Mouse (Mus musculus) limb, embryonic 15.5 days (tissue): ENCODE data around the gene Dmtf1. TPM values are rescaled to one million over a fixed set of nuclear protein-coding genes. Genes with fewer than 3 reads are reported as not detected.

Experiments
- ATAC-seq: fragments of 200-750 bp; cut with Nextera tagmentation; 2 replicates; pipeline ENCODE4 v1.8.0; 2017; ENCODE audit warnings: low read depth, moderate TSS enrichment; ENCODE audit not compliant: insufficient number of reproducible peaks, low FRiP score, low TSS enrichment
- H3K27ac ChIP-seq: fragments of 300-500 bp; sonication (generic); 2 replicates; pipeline ENCODE4 v1.5.1; 2015; ENCODE audit warnings: moderate library complexity, mild to moderate bottlenecking, inconsistent platforms
- H3K27me3 ChIP-seq: fragments of 300-500 bp; sonication (generic); 2 replicates; pipeline ENCODE4 v1.6.1; 2015; ENCODE audit warnings: inconsistent platforms
- H3K36me3 ChIP-seq: fragments of 300-500 bp; sonication (generic); 2 replicates; pipeline ENCODE4 v1.6.1; 2015; ENCODE audit warnings: inconsistent platforms
- H3K4me1 ChIP-seq: fragments of 300-500 bp; sonication (generic); 2 replicates; pipeline ENCODE4 v1.6.1; 2015; ENCODE audit warnings: inconsistent platforms
- H3K4me2 ChIP-seq: fragments of 300-500 bp; sonication (generic); 2 replicates; pipeline ENCODE4 v1.6.1; 2015; ENCODE audit warnings: mild to moderate bottlenecking, inconsistent platforms
- H3K4me3 ChIP-seq: fragments of 300-500 bp; sonication (generic); 2 replicates; pipeline ENCODE4 v1.5.1; 2015; ENCODE audit warnings: mild to moderate bottlenecking, inconsistent platforms
- H3K9ac ChIP-seq: fragments of 300-500 bp; sonication (generic); 2 replicates; pipeline ENCODE4 v1.6.1; 2015; ENCODE audit warnings: inconsistent platforms
- H3K9me3 ChIP-seq: fragments of 300-500 bp; sonication (generic); 2 replicates; pipeline ENCODE4 v1.6.1; 2016; ENCODE audit warnings: inconsistent platforms
- WGBS: fragments of 180-500 bp; shearing (Covaris S2); methylation state at CpG from one replicate; pipeline ENCODE4 v1.1.7; 2015; 5-methylcytosine and 5-hydroxymethylcytosine counted together
- polyA plus RNA-seq: library from polyadenylated mRNA; unstranded; fragments of >200 nt; fragmentation: Nextera tagmentation; extraction: Ambion mirVana; gene quantifications from 2 replicates; pipeline ENCODE4 v1.2.1, GENCODE M21; 2015

The Dmtf1 gene
- polyA plus RNA-seq, 1 experiment from 2014 or later, result 51.3 TPM

- Histone ChIP-seq H3K9ac (no peak overlapping the region), H3K27ac (no peak overlapping the region), H3K9me3 (no peaks in the 10 kb centered on the region), H3K4me1 (no peaks in the 10 kb centered on the region), H3K4me2 (no peak overlapping the region), H3K4me3 (no peak overlapping the region), H3K36me3 (peaks cover 32% of the 10 kb centered on the region), H3K27me3 (no peaks in the 10 kb centered on the region)
- no peak for ATAC-seq
- WGBS, result 89% methylated on average over 6 of the region's 6 CpGs
These were observed 19.2 kb downstream of the Dmtf1 start for GRCm38 (mm10) chr5:9142376-9142775.

GRCm38 (mm10) chr5:9140724-9141123 lies 20.9 kb downstream of the Dmtf1 start:
- no peak overlapping the region for H3K27ac ChIP-seq
- H3K4me3 ChIP-seq, result no peak overlapping the region
- peaks cover 36% of the 10 kb centered on the region for H3K36me3 ChIP-seq
- no peaks in the 10 kb centered on the region for H3K9me3 ChIP-seq
- no peaks in the 10 kb centered on the region for H3K27me3 ChIP-seq
- ATAC-seq, result no peak
- no peak overlapping the region for H3K9ac ChIP-seq
- H3K4me2 ChIP-seq, result no peak overlapping the region
- WGBS, result 93% methylated on average over 8 of the region's 8 CpGs
- H3K4me1 ChIP-seq, result no peaks in the 10 kb centered on the region

- Histone ChIP-seq H3K4me2 (no peak overlapping the region), H3K9ac (no peak overlapping the region), H3K27me3 (no peaks in the 10 kb centered on the region), H3K4me3 (no peak overlapping the region), H3K27ac (no peak overlapping the region), H3K9me3 (no peaks in the 10 kb centered on the region), H3K4me1 (no peaks in the 10 kb centered on the region), H3K36me3 (peaks cover 42% of the 10 kb centered on the region)
- ATAC-seq, result no peak
- WGBS, result 51% methylated on average over 3 of the region's 3 CpGs
These were observed 26.0 kb downstream of the Dmtf1 start for GRCm38 (mm10) chr5:9135588-9135987.

GRCm38 (mm10) chr5:9131786-9132185 lies 29.8 kb downstream of the Dmtf1 start:
- WGBS, result 86% methylated on average over 7 of the region's 7 CpGs
- no peak overlapping the region for H3K9ac ChIP-seq
- no peaks in the 10 kb centered on the region for H3K9me3 ChIP-seq
- H3K4me1 ChIP-seq, result no peaks in the 10 kb centered on the region
- H3K27ac ChIP-seq, result no peak overlapping the region
- no peaks in the 10 kb centered on the region for H3K27me3 ChIP-seq
- no peak overlapping the region for H3K4me3 ChIP-seq
- H3K36me3 ChIP-seq, result peaks cover 49% of the 10 kb centered on the region
- no peak overlapping the region for H3K4me2 ChIP-seq
- no peak for ATAC-seq

GRCm38 (mm10) chr5:9128566-9128965 lies 33.0 kb downstream of the Dmtf1 start:
- H3K27me3 ChIP-seq, result no peaks in the 10 kb centered on the region
- H3K4me1 ChIP-seq, result no peaks in the 10 kb centered on the region
- no peak overlapping the region for H3K27ac ChIP-seq
- no peak for ATAC-seq
- H3K9ac ChIP-seq, result no peak overlapping the region
- H3K4me3 ChIP-seq, result no peak overlapping the region
- no peaks in the 10 kb centered on the region for H3K9me3 ChIP-seq
- H3K4me2 ChIP-seq, result no peak overlapping the region
- H3K36me3 ChIP-seq, result peaks cover 59% of the 10 kb centered on the region
- WGBS, result 84% methylated on average over 12 of the region's 12 CpGs

GRCm38 (mm10) chr5:9124134-9124533 lies 37.4 kb downstream of the Dmtf1 start:
- Histone ChIP-seq H3K27ac (no peak overlapping the region), H3K4me2 (no peak overlapping the region), H3K9me3 (no peaks in the 10 kb centered on the region), H3K9ac (no peak overlapping the region), H3K4me3 (no peak overlapping the region), H3K27me3 (no peaks in the 10 kb centered on the region), H3K4me1 (no peaks in the 10 kb centered on the region), H3K36me3 (peaks cover 70% of the 10 kb centered on the region)
- WGBS, result 81% methylated on average over 2 of the region's 2 CpGs
- no peak for ATAC-seq

- H3K9ac ChIP-seq, result no peak overlapping the region
- H3K4me2 ChIP-seq, result no peak overlapping the region
- H3K9me3 ChIP-seq, result no peaks in the 10 kb centered on the region
- WGBS, result 33% methylated on average over 6 of the region's 6 CpGs
- no peak for ATAC-seq
- H3K4me3 ChIP-seq, result no peak overlapping the region
- peaks cover 19% of the 10 kb centered on the region for H3K36me3 ChIP-seq
- no peaks in the 10 kb centered on the region for H3K4me1 ChIP-seq
- no peak overlapping the region for H3K27ac ChIP-seq
- H3K27me3 ChIP-seq, result no peaks in the 10 kb centered on the region
These were observed 47.4 kb downstream of the Dmtf1 start for GRCm38 (mm10) chr5:9114162-9114561.

GRCm38 (mm10) chr5:9111759-9112158 lies 49.8 kb downstream of the Dmtf1 start:
- Histone ChIP-seq H3K36me3 (0 out of 2 replicates have a peak, but pooled peaks cover 4% of the 10 kb centered on the region), H3K4me1 (no peaks in the 10 kb centered on the region), H3K9me3 (no peaks in the 10 kb centered on the region), H3K4me3 (no peak overlapping the region), H3K4me2 (no peak overlapping the region), H3K27ac (no peak overlapping the region), H3K9ac (no peak overlapping the region), H3K27me3 (no peaks in the 10 kb centered on the region)
- ATAC-seq, result peak; percentile 46; the same call in 1 of the 2 replicates
- WGBS, result 14% methylated on average over 5 of the region's 5 CpGs

- no peaks in the 10 kb centered on the region for H3K4me1 ChIP-seq
- H3K27ac ChIP-seq, result no peak overlapping the region
- WGBS, result 61% methylated on average over 2 of the region's 2 CpGs
- H3K4me2 ChIP-seq, result no peak overlapping the region
- H3K9me3 ChIP-seq, result no peaks in the 10 kb centered on the region
- no peak overlapping the region for H3K9ac ChIP-seq
- H3K27me3 ChIP-seq, result no peaks in the 10 kb centered on the region
- H3K4me3 ChIP-seq, result no peak overlapping the region
- H3K36me3 ChIP-seq, result 0 out of 2 replicates have a peak, but pooled peaks cover under 1% of the 10 kb centered on the region
- no peak for ATAC-seq
These were observed 50.3 kb downstream of the Dmtf1 start for GRCm38 (mm10) chr5:9111285-9111684.

GRCm38 (mm10) chr5:9109582-9109981 lies 52.0 kb downstream of the Dmtf1 start:
- Histone ChIP-seq H3K4me1 (no peaks in the 10 kb centered on the region), H3K36me3 (no peaks in the 10 kb centered on the region), H3K27ac (no peak overlapping the region), H3K4me3 (no peak overlapping the region), H3K4me2 (no peak overlapping the region), H3K9me3 (no peaks in the 10 kb centered on the region), H3K27me3 (no peaks in the 10 kb centered on the region), H3K9ac (no peak overlapping the region)
- ATAC-seq, result no peak

- Histone ChIP-seq H3K27ac (no peak overlapping the region), H3K36me3 (no peaks in the 10 kb centered on the region), H3K9ac (no peak overlapping the region), H3K27me3 (no peaks in the 10 kb centered on the region), H3K4me3 (no peak overlapping the region), H3K4me2 (no peak overlapping the region), H3K9me3 (no peaks in the 10 kb centered on the region), H3K4me1 (no peaks in the 10 kb centered on the region)
- ATAC-seq, result no peak
- 58% methylated on average over 5 of the region's 5 CpGs for WGBS
These were observed 53.1 kb downstream of the Dmtf1 start for GRCm38 (mm10) chr5:9108490-9108889.

- WGBS, result 73% methylated on average over 8 of the region's 8 CpGs
- Histone ChIP-seq H3K4me3 (no peak overlapping the region), H3K27me3 (peaks cover 3% of the 10 kb centered on the region), H3K36me3 (no peaks in the 10 kb centered on the region), H3K9ac (no peak overlapping the region), H3K4me2 (no peak overlapping the region), H3K27ac (no peak overlapping the region), H3K9me3 (no peaks in the 10 kb centered on the region), H3K4me1 (no peaks in the 10 kb centered on the region)
- ATAC-seq, result no peak
These were observed 54.1 kb downstream of the Dmtf1 start for GRCm38 (mm10) chr5:9107296-9108089.
